Mouse (Mus musculus) liver, adult 2 months (tissue): ENCODE results near the gene Tmem60.

Experiments used
- CTCF ChIP-seq: fragments of 200-500 bp; IDR thresholded peaks from 2 replicates; pipeline ENCODE4 v1.5.1; 2011; ENCODE audit warnings: low read depth, low read length, control low read depth
- POLR2A ChIP-seq: fragments of 200-500 bp; IDR thresholded peaks from 2 replicates; pipeline ENCODE4 v1.6.1; 2011; ENCODE audit warnings: low read length, control low read depth; ENCODE audit not compliant: insufficient read depth; ENCODE audit errors: extremely low read depth

DNA sequence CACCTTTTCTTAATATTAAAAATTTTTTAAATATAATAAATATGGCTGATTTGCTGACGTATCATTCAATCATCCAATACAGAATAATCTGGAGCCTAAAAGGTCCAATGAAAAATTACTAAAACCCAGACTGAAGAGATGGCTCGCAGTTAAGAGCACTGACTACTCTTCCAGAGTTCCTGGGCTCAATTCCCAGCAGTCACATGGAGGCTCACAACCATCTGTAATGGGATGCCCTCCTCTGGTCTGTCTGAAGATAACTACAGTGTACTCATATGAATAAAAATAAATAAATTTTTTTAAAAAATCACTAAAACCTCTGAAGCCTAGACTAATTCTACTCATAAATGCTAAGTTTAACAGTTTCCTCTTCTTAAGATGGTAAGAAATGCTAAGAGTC is 20.1 kb upstream of the Tmem60 start:
- no peak for TF ChIP-seq POLR2A
- TF ChIP-seq CTCF, result no peak
